Mouse (Mus musculus) forebrain, embryonic 14.5 days (tissue): ENCODE measurements at regions not wholly inside any gene's neighbourhood (a gene's known extent, or its start where the extent isn't known, plus 50 kb on each side); places are given as distances from the start of the nearest gene placed in this dataset.

Experiments used
- ATAC-seq: fragments of 200-750 bp; cut with Nextera tagmentation; 2 replicates; pipeline ENCODE4 v1.8.0; 2017; ENCODE audit warnings: mild to moderate bottlenecking, moderate library complexity
- DNase-seq: peaks from one replicate; pipeline ENCODE4 v3.0.0-alpha.2; 2015; ENCODE audit warnings: low spot score
- H3K27ac ChIP-seq: fragments of 300-500 bp; sonication (generic); 2 replicates; pipeline ENCODE4 v1.5.1; 2014; ENCODE audit warnings: low read depth, mild to moderate bottlenecking, control low read depth, low read length, moderate library complexity
- H3K27me3 ChIP-seq: fragments of 300-500 bp; sonication (generic); replicated peaks from 2 replicates; pipeline ENCODE4 v1.6.1; 2014; ENCODE audit warnings: low read length, control low read depth, mixed read lengths; ENCODE audit not compliant: control insufficient read depth, insufficient read depth
- H3K36me3 ChIP-seq: fragments of 300-500 bp; sonication (generic); 2 replicates; pipeline ENCODE4 v1.6.1; 2014; ENCODE audit warnings: low read length, control low read depth; ENCODE audit not compliant: control insufficient read depth, insufficient read depth
- H3K4me1 ChIP-seq: fragments of 300-500 bp; sonication (generic); 2 replicates; pipeline ENCODE4 v1.6.1; 2014; ENCODE audit warnings: antibody characterized with exemption, low read length, control low read depth; ENCODE audit not compliant: control insufficient read depth, insufficient read depth
- H3K4me2 ChIP-seq: fragments of 300-500 bp; sonication (generic); 2 replicates; pipeline ENCODE4 v1.6.1; 2014; ENCODE audit warnings: mild to moderate bottlenecking, control low read depth, low read length
- H3K4me3 ChIP-seq: fragments of 300-500 bp; sonication (generic); 2 replicates; pipeline ENCODE4 v1.5.1; 2014; ENCODE audit warnings: low read depth, low read length, control low read depth
- H3K9ac ChIP-seq: fragments of 300-500 bp; sonication (generic); 2 replicates; pipeline ENCODE4 v1.6.1; 2014; ENCODE audit warnings: mild to moderate bottlenecking, low read length, control low read depth, moderate library complexity
- H3K9me3 ChIP-seq: fragments of 300-500 bp; sonication (generic); replicated peaks from 2 replicates; pipeline ENCODE4 v1.6.1; 2016; ENCODE audit warnings: low read length, control low read depth, mixed read lengths; ENCODE audit not compliant: control insufficient read depth
- WGBS: fragments of 180-500 bp; shearing (Covaris S2); extraction: QIAGEN DNeasy Blood & Tissue Kit; methylation state at CpG from one replicate; pipeline ENCODE4 v1.1.7; 2014; 5-methylcytosine and 5-hydroxymethylcytosine counted together

- H3K27me3 ChIP-seq, result no peaks in the 10 kb centered on the region
- no peak overlapping the region for H3K4me2 ChIP-seq
- H3K9me3 ChIP-seq, result no peaks in the 10 kb centered on the region
- ATAC-seq (no peak), DNase-seq (no peak)
- H3K4me3 ChIP-seq, result no peak overlapping the region
- 82% methylated on average over 9 of the region's 9 CpGs for WGBS
- no peak overlapping the region for H3K9ac ChIP-seq
- H3K27ac ChIP-seq, result no peak overlapping the region
- no peaks in the 10 kb centered on the region for H3K36me3 ChIP-seq
- no peaks in the 10 kb centered on the region for H3K4me1 ChIP-seq
Measured at GRCm38 (mm10) chr5:129256136-129256535, 159.6 kb downstream of the Adgrd1 start.

GRCm38 (mm10) chr5:129257206-129257605, 160.7 kb downstream of the Adgrd1 start:
- Histone ChIP-seq H3K9me3 (no peaks in the 10 kb centered on the region), H3K4me2 (no peak overlapping the region), H3K9ac (no peak overlapping the region), H3K36me3 (no peaks in the 10 kb centered on the region), H3K27ac (no peak overlapping the region), H3K4me1 (no peaks in the 10 kb centered on the region), H3K4me3 (no peak overlapping the region), H3K27me3 (no peaks in the 10 kb centered on the region)
- ATAC-seq (no peak), DNase-seq (no peak)
- 64% methylated on average over 5 of the region's 5 CpGs for WGBS

- DNase-seq (no peak), ATAC-seq (no peak)
- WGBS, result 89% methylated on average over 9 of the region's 9 CpGs
- Histone ChIP-seq H3K9me3 (no peaks in the 10 kb centered on the region), H3K36me3 (no peaks in the 10 kb centered on the region), H3K4me3 (no peak overlapping the region), H3K4me2 (no peak overlapping the region), H3K4me1 (no peaks in the 10 kb centered on the region), H3K27ac (no peak overlapping the region), H3K9ac (no peak overlapping the region), H3K27me3 (no peaks in the 10 kb centered on the region)
Measured at GRCm38 (mm10) chr5:129260689-129261088, 164.1 kb downstream of the Adgrd1 start.

GRCm38 (mm10) chr5:129263118-129263517, 166.6 kb downstream of the Adgrd1 start:
- Histone ChIP-seq H3K9ac (no peak overlapping the region), H3K4me2 (no peak overlapping the region), H3K27ac (no peak overlapping the region), H3K4me3 (no peak overlapping the region), H3K4me1 (no peaks in the 10 kb centered on the region), H3K27me3 (no peaks in the 10 kb centered on the region), H3K36me3 (no peaks in the 10 kb centered on the region), H3K9me3 (no peaks in the 10 kb centered on the region)
- 33% methylated on average over 9 of the region's 9 CpGs for WGBS
- ATAC-seq, result no peak
- DNase-seq, result peak; percentile 51

- no peaks in the 10 kb centered on the region for H3K4me1 ChIP-seq
- ATAC-seq, result no peak
Measured at GRCm38 (mm10) chr5:129264363-129264762, 167.8 kb downstream of the Adgrd1 start.

GRCm38 (mm10) chr5:129268456-129268855, 171.9 kb downstream of the Adgrd1 start:
- DNase-seq, result peak; percentile 48
- Histone ChIP-seq H3K4me1 (no peaks in the 10 kb centered on the region), H3K27ac (no peak overlapping the region; the same call in 1 of the 2 replicates), H3K27me3 (no peaks in the 10 kb centered on the region), H3K9ac (no peak overlapping the region), H3K4me3 (no peak overlapping the region), H3K36me3 (no peaks in the 10 kb centered on the region), H3K4me2 (no peak overlapping the region), H3K9me3 (no peaks in the 10 kb centered on the region)
- ATAC-seq, result no peak
- WGBS, result 64% methylated on average over 9 of the region's 9 CpGs

More at GRCm38 (mm10) chr5:129264363-129264762, 167.8 kb downstream of the Adgrd1 start:
- Histone ChIP-seq H3K9me3 (no peaks in the 10 kb centered on the region), H3K9ac (no peak overlapping the region), H3K36me3 (no peaks in the 10 kb centered on the region), H3K4me2 (no peak overlapping the region), H3K27me3 (no peaks in the 10 kb centered on the region), H3K4me3 (no peak overlapping the region), H3K27ac (no peak overlapping the region)
- DNase-seq, result no peak
- WGBS, result 93% methylated on average over 15 of the region's 15 CpGs

- 0 out of 2 replicates have a peak, but pooled peaks cover 2% of the 10 kb centered on the region for H3K9me3 ChIP-seq
- no peak overlapping the region for H3K9ac ChIP-seq
- no peaks in the 10 kb centered on the region for H3K36me3 ChIP-seq
- no peaks in the 10 kb centered on the region for H3K27me3 ChIP-seq
- no peak overlapping the region for H3K27ac ChIP-seq
- 14% methylated on average over 5 of the region's 5 CpGs for WGBS
- no peak overlapping the region for H3K4me3 ChIP-seq
- ATAC-seq, result no peak
- no peak for DNase-seq
- H3K4me2 ChIP-seq, result no peak overlapping the region
- H3K4me1 ChIP-seq, result no peaks in the 10 kb centered on the region
Measured at GRCm38 (mm10) chr5:129270051-129270472, 173.5 kb downstream of the Adgrd1 start.

- ATAC-seq, result no peak
- 32% methylated on average over 2 of the region's 2 CpGs for WGBS
Measured at GRCm38 (mm10) chr5:129281406-129281805, 184.9 kb downstream of the Adgrd1 start.

GRCm38 (mm10) chr5:129282133-129282532, 185.6 kb downstream of the Adgrd1 start:
- H3K27me3 ChIP-seq, result no peaks in the 10 kb centered on the region
- no peaks in the 10 kb centered on the region for H3K9me3 ChIP-seq
- 2% methylated on average over 8 of the region's 8 CpGs for WGBS
- H3K36me3 ChIP-seq, result no peaks in the 10 kb centered on the region
- H3K4me1 ChIP-seq, result peaks cover 2% of the 10 kb centered on the region
- ATAC-seq, result no peak
- no peak overlapping the region for H3K27ac ChIP-seq
- DNase-seq, result peak; percentile 15
- no peak overlapping the region for H3K9ac ChIP-seq
- no peak overlapping the region for H3K4me2 ChIP-seq
- no peak overlapping the region for H3K4me3 ChIP-seq

More at GRCm38 (mm10) chr5:129281406-129281805, 184.9 kb downstream of the Adgrd1 start:
- Histone ChIP-seq H3K9me3 (no peaks in the 10 kb centered on the region), H3K36me3 (no peaks in the 10 kb centered on the region), H3K4me1 (peaks cover 2% of the 10 kb centered on the region), H3K4me3 (no peak overlapping the region), H3K27ac (no peak overlapping the region), H3K27me3 (no peaks in the 10 kb centered on the region), H3K4me2 (no peak overlapping the region), H3K9ac (no peak overlapping the region)
- DNase-seq, result no peak
